Mouse (Mus musculus): ENCODE data around the gene Gtsf2.

Gene Gtsf2

DNA sequence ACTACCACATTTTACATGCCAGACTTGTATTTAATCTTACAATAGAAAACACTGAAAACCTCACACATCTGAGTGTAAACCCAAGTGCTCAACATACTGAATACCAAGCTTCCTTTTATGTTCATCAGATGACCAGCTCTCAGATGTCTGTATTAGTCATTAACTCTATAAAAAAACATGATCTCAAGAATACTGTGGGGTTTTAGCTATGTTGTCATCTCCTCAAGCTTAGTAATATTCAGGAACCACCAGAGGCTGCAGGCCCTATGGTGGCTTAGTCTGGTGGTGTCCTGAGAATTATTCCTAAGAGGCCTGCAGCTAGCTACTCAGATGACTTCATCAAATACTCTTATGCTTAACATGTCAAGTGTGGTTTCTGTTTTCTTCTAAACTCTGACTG, 54.7 kb downstream of the Gtsf2 start:
- ATAC-seq (ENCODE audit: low TSS enrichment): no peak

Measured in frontal cortex, adult (tissue).